Mouse (Mus musculus): ENCODE measurements at regions not wholly inside any gene's neighbourhood (a gene's known extent, or its start where the extent isn't known, plus 50 kb on each side); places are given as distances from the start of the nearest gene placed in this dataset.

GRCm38 (mm10) chr16:49407956-49408795 is 290.9 kb upstream of the Ift57 start:
- TF ChIP-seq CTCF (IDR thresholded peaks at IDR 0.05; ENCODE audit: insufficient read depth, low read length) (no peak), POLR2A (IDR thresholded peaks at IDR 0.05; ENCODE audit: borderline replicate concordance, extremely low read depth, low read depth, low read length) (no peak)

Data from lung, adult 2 months (tissue).